Mouse (Mus musculus): ENCODE data around the gene Rbm45.

DNA sequence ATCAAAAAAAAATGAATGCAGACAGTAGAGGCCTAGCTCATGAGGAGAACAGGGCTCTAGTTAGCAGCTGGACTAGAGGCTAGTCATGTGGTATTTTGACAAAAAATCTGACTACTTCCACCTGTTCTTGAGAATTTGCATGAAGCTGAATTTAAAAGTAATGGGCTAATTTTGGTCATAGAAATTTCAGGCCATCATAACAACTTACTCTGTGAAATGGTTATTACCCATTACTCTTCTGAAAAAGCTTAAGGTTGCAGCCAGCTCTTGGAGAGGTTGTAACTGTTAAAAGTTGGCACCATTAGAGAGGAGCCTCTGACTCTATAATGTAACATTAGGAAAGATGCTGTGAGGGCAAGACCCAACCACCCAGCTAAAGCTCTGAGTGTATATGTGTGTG, 16.7 kb downstream of the Rbm45 start:
- TF ChIP-seq CTCF (IDR thresholded peaks at IDR 0.05; ENCODE audit: borderline replicate concordance, control insufficient read depth, extremely low read depth, insufficient read depth, low read length, poor library complexity) (no peak), POLR2A (IDR thresholded peaks at IDR 0.05; ENCODE audit: control insufficient read depth, extremely low read depth, insufficient read depth, low read length, poor library complexity) (no peak)

All from thymus, adult 2 months (tissue).